In the genomic region with DNA sequence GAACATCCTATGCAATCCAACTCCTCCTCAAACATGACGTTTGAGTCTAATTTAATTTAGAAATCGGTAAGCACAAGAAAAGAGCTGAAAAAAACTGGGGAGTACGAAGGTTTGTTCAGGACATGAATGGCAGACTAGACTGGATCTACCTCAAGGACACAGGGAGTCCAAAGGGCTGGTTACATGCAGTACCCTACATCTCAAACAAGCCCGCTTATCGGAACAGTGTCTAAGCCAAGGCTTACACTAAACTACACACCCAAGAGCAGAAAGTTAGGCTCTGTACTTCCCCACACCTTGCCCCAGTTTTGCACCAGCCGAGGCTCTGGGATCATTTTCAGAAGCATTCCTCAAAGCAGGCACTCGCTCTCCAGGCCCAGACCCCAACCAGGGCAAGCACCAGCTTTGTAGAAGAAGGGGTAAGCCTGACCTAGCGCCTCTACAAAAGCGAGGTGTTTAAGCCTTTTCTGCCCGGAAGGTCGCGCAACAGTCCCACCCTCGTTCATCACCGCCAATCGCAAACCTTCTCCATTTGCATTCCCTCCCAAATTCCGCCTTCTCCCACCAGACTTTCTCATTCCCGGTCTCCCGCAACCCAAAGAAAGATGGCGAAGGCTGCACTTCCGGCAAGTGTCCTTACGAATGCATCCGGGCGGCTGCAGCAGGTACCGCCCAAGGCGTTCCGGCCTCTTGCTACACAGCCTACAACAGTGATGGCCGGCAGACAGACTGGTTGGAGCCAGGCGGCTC, we compare ENCODE assay signal across 8 mouse cellular contexts. TPM values are rescaled to one million over a fixed set of nuclear protein-coding genes. Genes with fewer than 3 reads are reported as not detected.
DNase-seq lines count a peak whose midpoint lies in the region; ATAC-seq and TF ChIP-seq lines count a peak whose summit lies in the region.

A gene (minus strand): TSS at position 613 of the 750 bp plus-strand sequence.
A gene (plus strand): TSS at position 664 of the 750 bp plus-strand sequence.

- no peaks in the 10 kb centered on the region for H3K9me3 ChIP-seq in forebrain, embryonic 10.5 days
- H3K9me3 ChIP-seq in heart, embryonic 15.5 days (replicated peaks), result no peaks in the 10 kb centered on the region
- H3K9me3 ChIP-seq in liver, embryonic 14.5 days (ENCODE audit: control insufficient read depth, low read length), result no peaks in the 10 kb centered on the region
- H3K9me3 ChIP-seq in neural tube, embryonic 11.5 days (ENCODE audit: control insufficient read depth, low read length), result no peaks in the 10 kb centered on the region
- no peaks in the 10 kb centered on the region for H3K9me3 ChIP-seq in stomach, postnatal 0 days (ENCODE audit: control insufficient read depth, low read length)

- WGBS in forebrain, embryonic 10.5 days, result 5% methylated on average over 28 of the region's 28 CpGs
- WGBS in heart, embryonic 15.5 days, result 3% methylated on average over 28 of the region's 28 CpGs
- 4% methylated on average over 28 of the region's 28 CpGs for WGBS in liver, embryonic 14.5 days (ENCODE audit: insufficient replicate concordance)
- WGBS in neural tube, embryonic 11.5 days, result 5% methylated on average over 28 of the region's 28 CpGs
- WGBS in stomach, postnatal 0 days, result 2% methylated on average over 28 of the region's 28 CpGs

- H3K4me1 ChIP-seq in forebrain, embryonic 10.5 days, result peaks cover 25% of the 10 kb centered on the region
- peaks cover 15% of the 10 kb centered on the region for H3K4me1 ChIP-seq in heart, embryonic 15.5 days (replicated peaks)
- H3K4me1 ChIP-seq in liver, embryonic 14.5 days (replicated peaks; ENCODE audit: control insufficient read depth in 2 of 2, insufficient read depth in 2 of 2, low read length in 1 of 2), result peaks cover 9 to 13% of the 10 kb centered on the region in 2 experiments
- H3K4me1 ChIP-seq in neural tube, embryonic 11.5 days (ENCODE audit: control insufficient read depth, insufficient read depth, low read length), result peaks cover 4% of the 10 kb centered on the region; the same call in 1 of the 2 replicates
- peaks cover 2% of the 10 kb centered on the region; the same call in 1 of the 2 replicates for H3K4me1 ChIP-seq in stomach, postnatal 0 days (replicated peaks; ENCODE audit: control insufficient read depth, insufficient read depth)

- no peak for TF ChIP-seq CTCF in liver, embryonic 14.5 days (IDR thresholded peaks at IDR 0.05; ENCODE audit: low read depth)
- peak; percentile 28 for TF ChIP-seq CTCF in stomach, postnatal 0 days (IDR thresholded peaks at IDR 0.05; ENCODE audit: low read depth)

- DNase-seq in CD8-positive naive resting alpha-beta T cell, adult 2 months (ENCODE audit: low read depth in 2 of 2, low spot score in 2 of 2), result peak; percentile 88 to 92
- peak; percentile 85 for DNase-seq in c-Kit-positive CD71-negative TER-119-negative erythroid progenitor cells, embryonic 14.5 days (ENCODE audit: low read depth)
- DNase-seq in forebrain, embryonic 10.5 days (ENCODE audit: extremely low spot score, low spot score), result peak; percentile 97
- peak; percentile 90 to 94 for DNase-seq in kidney, postnatal 25 days
- DNase-seq in liver, embryonic 14.5 days (ENCODE audit: low read depth in 3 of 3, low spot score in 3 of 3), result peak; percentile 81 to 83 (median 82)
- peak; percentile 95 for DNase-seq in neural tube, embryonic 11.5 days (ENCODE audit: low spot score)
- DNase-seq in stomach, postnatal 0 days (ENCODE audit: low spot score), result peak; percentile 94

- peak; percentile 23 for TF ChIP-seq EP300 in liver, embryonic 14.5 days (IDR thresholded peaks at IDR 0.05; ENCODE audit: low read depth)
- no peak for TF ChIP-seq EP300 in stomach, postnatal 0 days (optimal IDR thresholded peaks at IDR 0.05)

- peak within 1 kb of the TSS; percentile 94 for H3K27ac ChIP-seq in forebrain, embryonic 10.5 days
- H3K27ac ChIP-seq in heart, embryonic 15.5 days, result peak within 1 kb of the TSS; percentile 96
- H3K27ac ChIP-seq in liver, embryonic 14.5 days, result peak within 1 kb of the TSS; percentile 70
- peak within 1 kb of the TSS; percentile 73 for H3K27ac ChIP-seq in neural tube, embryonic 11.5 days (ENCODE audit: low read depth, low read length)
- peak within 1 kb of the TSS; percentile 96 for H3K27ac ChIP-seq in stomach, postnatal 0 days (replicated peaks)

- H3K9ac ChIP-seq in heart, embryonic 15.5 days, result peak within 1 kb of the TSS; percentile 71
- H3K9ac ChIP-seq in liver, embryonic 14.5 days (replicated peaks), result peak within 1 kb of the TSS; percentile 89
- peak within 1 kb of the TSS; percentile 65 for H3K9ac ChIP-seq in neural tube, embryonic 11.5 days (ENCODE audit: low read length)
- H3K9ac ChIP-seq in stomach, postnatal 0 days (ENCODE audit: low read length), result peak within 1 kb of the TSS; percentile 73

- peak within 1 kb of the TSS; percentile 61 for H3K4me2 ChIP-seq in heart, embryonic 15.5 days
- H3K4me2 ChIP-seq in liver, embryonic 14.5 days (ENCODE audit: low read depth), result peak within 1 kb of the TSS; percentile 78
- peak within 1 kb of the TSS; percentile 80 for H3K4me2 ChIP-seq in neural tube, embryonic 11.5 days (ENCODE audit: low read depth)
- H3K4me2 ChIP-seq in stomach, postnatal 0 days (replicated peaks; ENCODE audit: low read depth), result peak within 1 kb of the TSS; percentile 84

- H3K36me3 ChIP-seq in forebrain, embryonic 10.5 days (replicated peaks), result peaks cover 30% of the 10 kb centered on the region
- H3K36me3 ChIP-seq in heart, embryonic 15.5 days, result peaks cover 20% of the 10 kb centered on the region; the same call in 1 of the 2 replicates
- H3K36me3 ChIP-seq in liver, embryonic 14.5 days (replicated peaks; ENCODE audit: control insufficient read depth, insufficient read depth, low read depth), result peaks cover 5% of the 10 kb centered on the region
- peaks cover 5% of the 10 kb centered on the region; the same call in 1 of the 2 replicates for H3K36me3 ChIP-seq in neural tube, embryonic 11.5 days (ENCODE audit: control insufficient read depth, insufficient read depth, low read length)
- peaks cover 9% of the 10 kb centered on the region for H3K36me3 ChIP-seq in stomach, postnatal 0 days (ENCODE audit: control insufficient read depth, insufficient read depth, low read length)

- no peaks in the 10 kb centered on the region for H3K27me3 ChIP-seq in forebrain, embryonic 10.5 days (ENCODE audit: poor library complexity, severe bottlenecking)
- no peaks in the 10 kb centered on the region for H3K27me3 ChIP-seq in heart, embryonic 15.5 days
- no peaks in the 10 kb centered on the region for H3K27me3 ChIP-seq in liver, embryonic 14.5 days (ENCODE audit: control insufficient read depth, insufficient read depth, low read length)
- H3K27me3 ChIP-seq in neural tube, embryonic 11.5 days (ENCODE audit: control insufficient read depth, insufficient read depth, low read length), result no peaks in the 10 kb centered on the region
- no peaks in the 10 kb centered on the region for H3K27me3 ChIP-seq in stomach, postnatal 0 days (ENCODE audit: control insufficient read depth, insufficient read depth, low read length)

- H3K4me3 ChIP-seq in forebrain, embryonic 10.5 days, result peak within 1 kb of the TSS; percentile 85
- peak within 1 kb of the TSS; percentile 63 for H3K4me3 ChIP-seq in heart, embryonic 15.5 days
- H3K4me3 ChIP-seq in liver, embryonic 14.5 days (ENCODE audit: insufficient read depth in 1 of 2, low read depth in 2 of 2, low read length in 2 of 2), result peak within 1 kb of the TSS; percentile 82 to 99
- peak within 1 kb of the TSS; percentile 49 for H3K4me3 ChIP-seq in neural tube, embryonic 11.5 days (ENCODE audit: low read depth, low read length)
- peak within 1 kb of the TSS; percentile 66 for H3K4me3 ChIP-seq in stomach, postnatal 0 days (ENCODE audit: low read depth, low read length)

- peak; percentile 89 for ATAC-seq in heart, embryonic 15.5 days (replicated peaks; ENCODE audit: insufficient number of reproducible peaks, insufficient read depth, low FRiP score, low read depth)
- ATAC-seq in liver, embryonic 14.5 days (ENCODE audit: insufficient read depth), result peak; percentile 94
- ATAC-seq in neural tube, embryonic 11.5 days (ENCODE audit: insufficient read depth, low FRiP score, low TSS enrichment), result peak; percentile 97
- peak; percentile 98 for ATAC-seq in stomach, postnatal 0 days (ENCODE audit: low FRiP score, low TSS enrichment)

RNA-seq across cellular contexts. Expression of the first gene that starts in this region (rescaled TPM):
- polyA plus RNA-seq in forebrain, embryonic 10.5 days (2016; fragmentation: Nextera tagmentation; extraction: Ambion mirVana), result 1.4 and 2.5 TPM in 2 replicates
- 3.5 and 4.1 TPM in 2 replicates for polyA plus RNA-seq in heart, embryonic 15.5 days (2015; fragmentation: Nextera tagmentation; extraction: Ambion mirVana)
- polyA plus RNA-seq in liver, embryonic 14.5 days (2012; rRNA removed), result 14.0 and 14.2 TPM in 2 replicates
- polyA plus RNA-seq in liver, embryonic 14.5 days (2014; fragmentation: Nextera tagmentation; extraction: Ambion mirVana), result 12.7 and 14.3 TPM in 2 replicates
- 1.1 and 1.3 TPM in 2 replicates for polyA plus RNA-seq in neural tube, embryonic 11.5 days (2014; fragmentation: Nextera tagmentation; extraction: Ambion mirVana)
- polyA plus RNA-seq in stomach, postnatal 0 days (2015; fragmentation: Nextera tagmentation; extraction: Ambion mirVana), result 1.8 and 2.2 TPM in 2 replicates

RNA-seq across cellular contexts. Expression of the second gene that starts in this region (rescaled TPM):
- 25.4 and 27.7 TPM in 2 replicates for polyA plus RNA-seq in forebrain, embryonic 10.5 days (2016; fragmentation: Nextera tagmentation; extraction: Ambion mirVana)
- 15.2 and 17.1 TPM in 2 replicates for polyA plus RNA-seq in heart, embryonic 15.5 days (2015; fragmentation: Nextera tagmentation; extraction: Ambion mirVana)
- polyA plus RNA-seq in liver, embryonic 14.5 days (2012; rRNA removed), result 5.9 and 7.2 TPM in 2 replicates
- polyA plus RNA-seq in liver, embryonic 14.5 days (2014; fragmentation: Nextera tagmentation; extraction: Ambion mirVana), result 8.9 and 10.1 TPM in 2 replicates
- 37.5 and 38.3 TPM in 2 replicates for polyA plus RNA-seq in neural tube, embryonic 11.5 days (2014; fragmentation: Nextera tagmentation; extraction: Ambion mirVana)
- 11.6 and 13.5 TPM in 2 replicates for polyA plus RNA-seq in stomach, postnatal 0 days (2015; fragmentation: Nextera tagmentation; extraction: Ambion mirVana)

Comparison
In these comparisons a context has a peak if more than half of its experiments do, and no peak if none do; other contexts are left out.
1. Peak in every context shown above with its lines: DNase-seq, ATAC-seq, H3K4me3 ChIP-seq and H3K27ac ChIP-seq.